19 mouse cellular contexts compared by ENCODE assay signal in the genomic region with DNA sequence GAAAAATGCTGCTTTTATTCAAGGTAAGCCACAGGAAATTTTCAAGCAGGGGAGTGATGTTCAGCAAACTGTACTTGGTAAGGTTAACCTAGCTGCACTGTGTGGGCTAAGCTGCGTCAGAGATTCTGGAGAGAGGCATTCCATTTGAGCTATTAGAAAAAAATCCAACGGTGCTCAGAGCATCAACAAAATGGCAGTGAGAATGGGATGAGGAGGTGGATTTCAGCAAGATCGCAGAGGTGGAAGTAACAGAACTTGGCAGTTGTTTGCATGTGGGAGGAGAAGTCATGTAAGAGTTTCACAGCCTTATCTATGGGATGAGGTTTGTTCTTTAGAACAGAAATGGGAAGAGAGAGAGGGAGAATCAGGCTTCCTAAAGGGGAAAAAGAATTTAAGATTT. TPM values are rescaled to one million over a fixed set of nuclear protein-coding genes. Genes with fewer than 3 reads are reported as not detected.
"Had no signal": no experiment of that assay in that cellular context is flagged by ENCODE, and none has a peak within 500 bp of the region (broad histone marks: within the 10 kb centered on the region; RNA-seq: fewer than 3 reads in every experiment).

No protein-coding gene starts in this region.

- DNase-seq: kidney, adult 18-20 months; kidney, postnatal 10 days; kidney, postnatal 4 days; lung, embryonic 14.5 days; lung, postnatal 10 days; lung, postnatal 4 days; midbrain, embryonic 14.5 days; spleen, adult 18-20 months; thymus, postnatal 4 days had no signal

RNA-seq across cellular contexts. Expression of gene Stpg2, which starts 5.2 kb away (rescaled TPM):
- total RNA-seq: layer of hippocampus, adult 2 months; megakaryocyte, adult 5-6 weeks had no signal
- polyA plus RNA-seq: intestine, embryonic 14.5 days; limb, embryonic 11.5 days; limb, embryonic 15.5 days; liver, embryonic 12.5 days; liver, embryonic 16.5 days; lung, embryonic 14.5 days; myocyte; stomach, embryonic 14.5 days; thymus, postnatal 0 days had no signal
